Mouse (Mus musculus) embryonic facial prominence, embryonic 13.5 days (tissue): ENCODE measurements around the gene Tbx21. TPM values are rescaled to one million over a fixed set of nuclear protein-coding genes. Genes with fewer than 3 reads are reported as not detected.

Experiments used
- ATAC-seq: fragments of 200-750 bp; cut with Nextera tagmentation; 2 replicates; pipeline ENCODE4 v1.8.0; 2017; ENCODE audit warnings: low read depth; ENCODE audit not compliant: insufficient number of reproducible peaks, insufficient read depth, low FRiP score, low TSS enrichment
- H3K27ac ChIP-seq: fragments of 300-500 bp; sonication (generic); 2 replicates; pipeline ENCODE4 v1.5.1; 2015; ENCODE audit warnings: moderate library complexity, mild to moderate bottlenecking, inconsistent platforms
- H3K27me3 ChIP-seq: fragments of 300-500 bp; sonication (generic); 2 replicates; pipeline ENCODE4 v1.6.1; 2015; ENCODE audit warnings: mild to moderate bottlenecking, inconsistent platforms
- H3K36me3 ChIP-seq: fragments of 300-500 bp; sonication (generic); 2 replicates; pipeline ENCODE4 v1.6.1; 2015; ENCODE audit warnings: mild to moderate bottlenecking, inconsistent platforms
- H3K4me1 ChIP-seq: fragments of 300-500 bp; sonication (generic); 2 replicates; pipeline ENCODE4 v1.6.1; 2015; ENCODE audit warnings: inconsistent platforms
- H3K4me2 ChIP-seq: fragments of 300-500 bp; sonication (generic); 2 replicates; pipeline ENCODE4 v1.6.1; 2015; ENCODE audit warnings: moderate library complexity, mild to moderate bottlenecking, inconsistent platforms
- H3K4me3 ChIP-seq: fragments of 300-500 bp; sonication (generic); 2 replicates; pipeline ENCODE4 v1.5.1; 2015; ENCODE audit warnings: mild to moderate bottlenecking, inconsistent platforms
- H3K9ac ChIP-seq: fragments of 300-500 bp; sonication (generic); 2 replicates; pipeline ENCODE4 v1.6.1; 2015; ENCODE audit warnings: mild to moderate bottlenecking, inconsistent platforms
- H3K9me3 ChIP-seq: fragments of 300-500 bp; sonication (generic); 2 replicates; pipeline ENCODE4 v1.6.1; 2016; ENCODE audit warnings: inconsistent platforms
- WGBS: fragments of 180-500 bp; shearing (Covaris S2); methylation state at CpG from one replicate; pipeline ENCODE4 v1.1.7; 2015; ENCODE audit warnings: mixed read lengths; 5-methylcytosine and 5-hydroxymethylcytosine counted together
- microRNA-seq: library from miRNA; unstranded; fragments of <30 nt; microRNA quantifications from one replicate; pipeline ENCODE4, GENCODE M21; 2016
- polyA plus RNA-seq: library from polyadenylated mRNA; unstranded; fragments of >200 nt; fragmentation: Nextera tagmentation; extraction: Ambion mirVana; gene quantifications from 2 replicates; pipeline ENCODE4 v1.2.1, GENCODE M21; 2015

Tbx21 gene
- polyA plus RNA-seq, 1 experiment from 2014 or later = 0.08 TPM

- Histone ChIP-seq H3K36me3 (peaks cover 58% of the 10 kb centered on the region), H3K4me3 (peak within 1 kb of the TSS; percentile 66), H3K27me3 (no peaks in the 10 kb centered on the region), H3K4me2 (peak within 1 kb of the TSS; percentile 96), H3K9me3 (no peaks in the 10 kb centered on the region), H3K27ac (peak within 1 kb of the TSS; percentile 41; the same call in 1 of the 2 replicates), H3K4me1 (peaks cover 20% of the 10 kb centered on the region), H3K9ac (peak within 1 kb of the TSS; percentile 83)
- peak; percentile 67; the same call in 1 of the 2 replicates for ATAC-seq
- 6% methylated on average over 18 of the region's 18 CpGs for WGBS
Measured at GRCm38 (mm10) chr11:97050216-97050943, 64.8 kb downstream of the Tbx21 start, which contains the start of gene Osbpl7. Osbpl7 (plus strand) TSS chr11:97050628.

- peak overlapping the region; percentile 83; the same call in 1 of the 2 replicates for H3K9ac ChIP-seq
- peaks cover 20% of the 10 kb centered on the region for H3K4me1 ChIP-seq
- H3K27me3 ChIP-seq = no peaks in the 10 kb centered on the region
- WGBS = 83% methylated on average over 6 of the region's 6 CpGs
- no peak overlapping the region for H3K4me3 ChIP-seq
- ATAC-seq = no peak
- H3K27ac ChIP-seq = peak overlapping the region; percentile 41; the same call in 1 of the 2 replicates
- H3K9me3 ChIP-seq = no peaks in the 10 kb centered on the region
- H3K4me2 ChIP-seq = no peak overlapping the region
- peaks cover 58% of the 10 kb centered on the region for H3K36me3 ChIP-seq
Measured at GRCm38 (mm10) chr11:97049492-97050085, 65.5 kb downstream of the Tbx21 start.

GRCm38 (mm10) chr11:97048090-97048650, 67.0 kb downstream of the Tbx21 start:
- Histone ChIP-seq H3K4me1 (peaks cover 20% of the 10 kb centered on the region), H3K27me3 (no peaks in the 10 kb centered on the region), H3K36me3 (peaks cover 60% of the 10 kb centered on the region), H3K4me2 (no peak overlapping the region), H3K9ac (no peak overlapping the region), H3K27ac (no peak overlapping the region), H3K9me3 (no peaks in the 10 kb centered on the region), H3K4me3 (no peak overlapping the region)
- ATAC-seq = no peak
- WGBS = 84% methylated on average over 8 of the region's 8 CpGs

Small RNA genes within 50 kb of the gene (microRNA-seq; reads per million reads assigned to microRNA genes)
- gene Mir7235 (not detected), gene Mir8103 (not detected)

Other genes starting within 250 kb of the Tbx21 start
- gene Cdk5rap3, start 198.8 kb downstream of the Tbx21 start, polyA plus RNA-seq = 89.4 and 94.8 TPM in 2 replicates
- gene Prr15l, start 187.2 kb downstream of the Tbx21 start, polyA plus RNA-seq = 2.4 and 3.4 TPM in 2 replicates
- 19.9 and 27.9 TPM in 2 replicates for gene Pnpo, start 171.3 kb downstream of the Tbx21 start, polyA plus RNA-seq
- gene Sp2, start 132.4 kb downstream of the Tbx21 start, polyA plus RNA-seq = 15.9 and 18.0 TPM in 2 replicates
- gene Sp6, start 101.9 kb downstream of the Tbx21 start, polyA plus RNA-seq = 2.1 and 3.3 TPM in 2 replicates
- 25.0 and 30.6 TPM in 2 replicates for gene Scrn2, start 85.4 kb downstream of the Tbx21 start, polyA plus RNA-seq
- gene Lrrc46, start 73.9 kb downstream of the Tbx21 start, polyA plus RNA-seq = 0.72 and 1.5 TPM in 2 replicates
- gene Mrpl10, start 73.8 kb downstream of the Tbx21 start, polyA plus RNA-seq = 82.0 and 82.7 TPM in 2 replicates
- gene Osbpl7, start 64.7 kb downstream of the Tbx21 start, polyA plus RNA-seq = 11.1 and 12.2 TPM in 2 replicates
- gene Tbkbp1, start 36.2 kb upstream of the Tbx21 start, polyA plus RNA-seq = 7.8 and 8.5 TPM in 2 replicates
- gene Kpnb1, start 72.5 kb upstream of the Tbx21 start, polyA plus RNA-seq = 59.7 and 62.6 TPM in 2 replicates
- gene Npepps, start 165.3 kb upstream of the Tbx21 start, polyA plus RNA-seq = 83.9 and 95.4 TPM in 2 replicates
- gene Mrpl45, start 200.4 kb upstream of the Tbx21 start, polyA plus RNA-seq = 46.6 and 50.1 TPM in 2 replicates
- 0.15 and 0.21 TPM in 2 replicates for gene Gpr179, start 236.7 kb upstream of the Tbx21 start, polyA plus RNA-seq
- 4.7 and 5.3 TPM in 2 replicates for gene Socs7, start 247.2 kb upstream of the Tbx21 start, polyA plus RNA-seq